Mouse (Mus musculus) T-helper 2 cell (primary cell): ENCODE measurements around the gene Olfr549.

ENCODE experiments used
- in situ Hi-C: fragments of 300-600 bp; cut with MboI, MseI; formaldehyde crosslinking; loops from one replicate; pipeline ENCODE4 v1.15.1; 2025; ENCODE audit warnings: high pct_unique_total_duplicates

The Olfr549 gene

DNA sequence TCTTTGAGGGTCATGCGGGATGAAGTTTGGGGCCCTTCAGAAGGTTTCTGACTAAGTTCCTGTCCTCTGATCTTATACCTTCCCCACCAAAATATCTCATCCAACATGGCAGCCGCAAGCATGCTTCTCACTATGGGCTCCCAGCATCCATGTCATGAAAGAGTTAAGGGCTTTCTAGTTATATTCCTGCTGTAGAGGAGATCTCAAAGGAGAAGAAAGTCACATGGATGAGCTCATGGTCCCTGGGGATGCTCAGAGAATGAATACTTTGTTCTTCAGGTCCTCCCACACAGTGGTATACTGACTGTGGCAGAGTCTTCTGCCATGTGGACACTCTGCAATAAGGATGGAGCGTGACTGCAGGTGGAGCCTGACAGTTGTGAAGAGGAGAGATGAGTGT, at the start of gene Olfr549:
TSS of gene Olfr549 (plus strand) at position 301 of the 400 bp plus-strand sequence.
- in situ Hi-C loops, result no loop called here

DNA sequence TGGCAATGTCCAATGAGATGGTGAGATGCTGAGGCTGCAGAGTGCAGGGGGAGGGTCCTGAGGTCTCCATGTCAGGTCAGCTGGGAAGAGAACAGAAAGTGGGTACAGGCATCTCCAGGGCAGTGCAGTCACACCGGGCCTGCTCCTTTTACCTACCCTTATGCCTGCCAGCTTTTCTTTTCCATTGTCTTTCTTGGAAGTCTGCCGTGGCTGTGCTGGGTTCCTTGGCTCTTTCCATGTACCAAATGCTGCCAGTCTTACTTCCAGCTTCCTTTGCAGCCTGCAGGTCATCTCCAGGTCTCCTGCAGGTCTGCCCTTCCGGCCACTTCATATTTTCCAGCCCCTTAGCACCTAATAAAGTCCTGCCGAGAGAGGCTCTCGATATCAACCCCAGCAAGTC, 47.7 kb upstream of the Olfr549 start:
- in situ Hi-C loops, result no loop called here

DNA sequence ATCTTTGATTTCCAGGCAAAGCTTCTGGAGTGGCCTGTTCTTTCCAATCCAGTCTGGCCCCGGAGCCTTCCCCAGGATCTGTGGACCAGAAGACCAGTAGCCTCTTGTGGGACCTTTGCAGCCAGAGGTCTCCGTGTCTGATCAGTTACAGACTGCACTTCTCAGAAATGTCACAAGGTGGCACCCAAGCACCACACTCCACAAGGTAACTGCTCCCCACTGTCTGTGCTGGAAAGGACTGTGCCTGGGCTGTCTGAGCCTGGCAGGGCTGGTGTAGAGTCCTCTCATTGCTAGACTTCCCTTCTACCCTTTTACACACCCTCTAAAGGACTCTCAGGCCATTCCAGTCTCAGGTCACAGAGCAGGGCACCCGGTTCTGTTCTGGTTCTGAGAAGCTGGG, 42.8 kb upstream of the Olfr549 start:
- in situ Hi-C loops, result loop anchor here (5.0 kb wide), 2 partner anchors 130 to 410 kb away; partner anchors contain the start of genes Olfr554 and Olfr571

DNA sequence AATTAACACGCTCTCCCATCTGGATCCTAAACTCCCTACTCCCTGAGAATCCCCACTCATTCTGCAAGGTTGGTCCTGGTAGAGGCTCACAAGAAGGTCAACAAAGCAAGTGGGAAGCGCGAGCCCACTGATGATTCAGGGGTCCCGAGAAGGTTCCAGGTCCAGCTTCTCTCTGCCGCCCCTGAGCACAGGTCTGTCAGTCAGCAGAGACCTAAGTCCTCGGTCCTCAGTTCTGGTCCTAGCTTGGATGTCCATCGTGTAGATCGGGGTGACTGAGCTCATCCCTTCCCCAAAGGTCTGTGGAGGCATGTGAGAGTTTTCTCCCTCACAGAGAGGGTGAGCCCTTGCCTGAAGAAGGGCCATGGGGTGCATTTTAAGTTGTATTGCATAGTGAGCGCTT, 41.6 kb upstream of the Olfr549 start:
- in situ Hi-C loops, result loop anchor here (5.0 kb wide), 2 partner anchors 129 to 409 kb away; partner anchors contain the start of genes Olfr554 and Olfr571

DNA sequence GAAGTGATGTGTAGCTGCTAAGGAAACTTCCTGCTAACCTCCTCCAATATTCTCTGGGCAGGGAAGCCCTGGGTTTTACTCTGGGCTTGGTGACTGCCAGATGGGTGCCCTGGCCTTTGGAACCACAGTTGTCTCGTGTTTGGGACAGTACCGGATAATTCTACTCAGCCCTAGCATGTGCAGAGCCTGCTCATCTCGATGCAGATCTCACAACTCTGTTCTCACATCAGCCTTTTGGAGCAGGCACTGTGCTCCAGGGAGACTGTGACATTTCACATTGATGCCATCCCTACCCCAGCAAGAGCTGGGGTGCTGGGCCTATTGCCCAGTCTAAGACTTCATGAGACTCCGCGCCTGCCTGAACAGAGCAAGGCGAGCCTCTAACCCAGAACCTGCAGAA, 41.0 kb upstream of the Olfr549 start:
- in situ Hi-C loops, result loop anchor here (5.0 kb wide), 2 partner anchors 129 to 409 kb away; partner anchors contain the start of genes Olfr554 and Olfr571

DNA sequence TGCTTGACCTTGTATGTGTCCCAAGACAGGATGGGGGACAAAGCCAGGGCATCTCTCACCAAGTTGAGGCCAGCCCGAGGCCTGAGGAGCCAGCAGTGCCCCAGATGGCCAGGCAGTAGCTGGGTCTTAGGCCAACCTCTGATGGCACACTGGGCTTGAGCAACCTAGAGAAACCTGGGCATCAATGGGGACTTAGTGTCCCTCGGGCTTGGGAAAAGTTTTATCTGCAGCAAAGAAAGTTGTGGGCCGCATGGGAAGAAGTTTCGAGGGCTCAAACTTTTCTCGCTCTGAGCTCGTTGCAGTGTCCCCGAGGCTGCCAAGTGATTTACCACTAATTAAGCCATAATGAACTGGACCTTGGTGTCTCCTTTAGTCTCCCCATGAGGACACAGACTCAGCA, 39.9 kb upstream of the Olfr549 start:
- in situ Hi-C loops, result loop anchor here (5.0 to 10.0 kb wide), 3 partner anchors 128 to 408 kb away; partner anchors contain the start of genes Olfr554, Olfr557 and Olfr571

DNA sequence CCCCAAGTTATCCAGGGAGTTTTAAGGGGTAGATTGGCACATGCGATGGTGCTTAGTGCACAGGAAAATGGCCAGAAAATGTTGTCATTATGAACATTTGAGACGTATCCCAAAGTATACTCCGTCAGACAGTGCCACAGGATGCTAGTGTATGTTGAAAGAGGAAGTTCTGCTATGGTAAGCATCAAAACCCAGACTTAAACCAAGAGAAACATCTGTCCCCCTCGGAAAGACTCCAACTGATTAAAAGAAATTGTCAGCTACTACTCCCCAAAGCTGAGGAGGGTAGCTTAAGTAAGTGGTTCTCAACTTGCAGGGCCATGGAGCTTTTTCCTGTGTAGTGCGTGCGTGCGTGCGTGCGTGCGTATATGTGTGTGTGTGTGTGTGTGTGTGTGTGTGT, 37.7 kb upstream of the Olfr549 start:
- in situ Hi-C loops, result loop anchor here (10.0 kb wide), 1 partner anchor 183 kb away; the partner anchor contains the start of gene Olfr557

DNA sequence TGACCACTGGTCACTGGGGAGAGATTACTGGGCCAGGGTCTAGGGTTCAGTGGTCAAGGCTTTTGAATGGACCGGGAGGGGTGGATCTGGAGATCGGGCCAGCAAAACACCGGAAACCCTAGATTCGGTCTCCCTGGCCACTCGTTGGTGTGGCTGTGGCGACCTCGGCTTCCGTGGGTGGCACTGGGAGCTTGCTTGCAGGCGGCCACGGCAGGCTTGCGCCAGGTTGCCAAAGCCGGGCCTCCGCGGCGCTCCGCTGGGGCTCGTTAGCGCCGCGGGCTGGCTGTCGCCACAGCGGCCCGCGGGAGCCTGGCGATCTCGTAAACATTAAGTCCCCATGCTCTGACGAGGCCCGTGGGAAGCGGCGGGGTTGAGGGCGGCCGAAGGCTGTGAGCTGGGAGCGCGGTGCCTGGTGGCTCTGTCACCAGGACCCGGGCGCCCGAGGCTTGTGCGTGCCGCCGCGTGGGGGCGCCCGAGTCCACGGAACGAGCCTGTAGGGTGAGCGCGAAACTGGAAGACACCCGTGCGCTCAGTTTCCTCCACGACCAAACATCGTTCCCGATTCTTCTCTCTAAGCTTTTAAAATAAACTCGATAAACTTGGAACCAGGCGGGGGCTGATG, 36.7 kb upstream of the Olfr549 start:
- in situ Hi-C loops, result loop anchor here (10.0 kb wide), 1 partner anchor 182 kb away; the partner anchor contains the start of gene Olfr557

DNA sequence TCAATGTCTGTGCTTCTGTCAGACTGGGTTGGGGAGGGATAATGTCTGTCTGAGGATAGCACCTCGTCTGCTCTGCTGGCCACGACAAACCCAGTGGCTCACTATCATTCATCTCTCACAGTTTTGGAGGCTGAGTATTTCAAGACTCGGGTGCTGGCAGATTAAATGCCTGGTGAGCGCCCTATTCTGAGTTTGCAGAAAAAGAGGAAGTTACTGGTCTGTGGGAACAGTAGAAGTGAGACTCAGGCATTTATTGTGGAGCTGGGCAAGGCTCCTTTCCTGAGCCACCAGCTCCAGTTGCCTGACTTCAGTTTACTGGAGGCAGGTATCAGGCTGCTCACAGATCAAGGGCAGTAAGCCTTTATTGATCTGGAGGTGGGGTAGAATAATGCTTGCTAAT, 35.5 kb upstream of the Olfr549 start:
- in situ Hi-C loops, result loop anchor here (10.0 kb wide), 1 partner anchor 181 kb away; the partner anchor contains the start of gene Olfr557

DNA sequence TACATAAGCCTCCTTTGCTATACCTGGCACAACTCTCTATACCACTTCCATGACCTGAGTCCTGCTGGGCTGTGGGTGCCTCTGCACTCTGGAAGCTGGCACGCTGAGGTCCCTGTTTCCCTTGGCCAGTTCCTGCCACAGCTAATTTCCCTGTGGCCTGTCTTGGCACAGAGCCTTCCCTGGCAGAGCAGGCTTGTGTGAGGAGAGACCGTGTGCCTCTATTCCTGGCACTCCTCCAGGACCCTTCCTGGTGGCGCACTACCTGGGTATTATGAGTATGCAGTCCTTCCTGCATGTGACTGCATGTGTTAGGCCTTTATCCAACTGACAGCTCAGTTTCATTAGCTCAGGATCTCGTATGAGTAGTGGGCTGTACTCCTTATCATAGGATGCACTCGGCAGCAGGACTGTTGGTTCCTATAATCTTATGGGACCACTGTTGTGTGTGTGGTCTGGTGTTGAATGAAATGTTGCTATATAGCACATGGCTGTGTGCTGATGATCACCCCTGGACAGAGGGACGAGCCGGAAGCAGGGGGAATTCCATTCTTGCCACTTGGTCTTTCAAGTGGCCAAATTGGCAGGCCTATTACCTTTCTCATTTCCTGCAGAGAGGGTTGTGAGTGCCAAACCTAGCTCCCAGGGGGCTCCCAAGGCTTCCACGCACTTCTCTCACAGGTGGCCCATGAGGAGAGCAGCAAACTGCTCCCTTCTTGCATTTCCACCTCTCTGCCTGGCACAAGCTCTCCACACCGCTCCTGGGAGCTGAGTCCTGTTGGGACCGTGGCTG, 33.2 kb upstream of the Olfr549 start:
- in situ Hi-C loops, result loop anchor here (10.0 kb wide), 1 partner anchor 178 kb away; the partner anchor contains the start of gene Olfr557

DNA sequence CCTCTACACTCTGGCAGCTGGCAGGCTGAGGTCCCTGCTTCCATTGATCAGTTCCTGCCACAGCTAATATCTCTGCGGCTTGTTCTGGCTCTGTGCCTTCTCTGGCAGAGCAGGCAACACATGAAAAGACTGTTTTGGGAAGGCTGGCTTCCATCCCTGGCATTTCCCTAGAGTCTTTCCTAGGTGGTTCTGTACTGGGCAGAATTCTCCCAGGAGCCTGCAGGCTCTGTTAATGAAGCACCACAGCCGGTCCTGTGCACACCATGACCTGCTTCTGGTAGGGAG, 32.7 kb upstream of the Olfr549 start:
- in situ Hi-C loops, result loop anchor here (10.0 kb wide), 1 partner anchor 178 kb away; the partner anchor contains the start of gene Olfr557

DNA sequence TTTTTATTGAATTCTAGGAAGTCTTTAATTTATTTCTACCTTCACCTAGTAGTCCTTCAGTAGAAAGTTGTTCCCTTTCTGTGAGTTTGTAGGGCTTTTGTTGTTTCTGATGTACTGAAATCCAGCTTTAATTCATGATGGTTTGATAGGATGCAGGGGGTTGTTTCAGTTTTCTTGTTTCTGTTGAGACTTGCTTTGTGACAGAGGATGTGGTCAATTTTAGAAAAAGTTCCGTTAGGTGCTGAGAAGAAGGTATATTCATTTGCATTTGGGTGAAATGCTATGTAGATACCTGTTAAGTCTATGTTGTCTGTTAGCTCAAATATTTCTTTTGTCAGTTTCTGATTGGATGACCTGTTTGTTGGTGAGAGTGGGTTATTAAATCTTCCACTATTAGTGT, 20.6 kb upstream of the Olfr549 start:
- in situ Hi-C loops, result no loop called here

DNA sequence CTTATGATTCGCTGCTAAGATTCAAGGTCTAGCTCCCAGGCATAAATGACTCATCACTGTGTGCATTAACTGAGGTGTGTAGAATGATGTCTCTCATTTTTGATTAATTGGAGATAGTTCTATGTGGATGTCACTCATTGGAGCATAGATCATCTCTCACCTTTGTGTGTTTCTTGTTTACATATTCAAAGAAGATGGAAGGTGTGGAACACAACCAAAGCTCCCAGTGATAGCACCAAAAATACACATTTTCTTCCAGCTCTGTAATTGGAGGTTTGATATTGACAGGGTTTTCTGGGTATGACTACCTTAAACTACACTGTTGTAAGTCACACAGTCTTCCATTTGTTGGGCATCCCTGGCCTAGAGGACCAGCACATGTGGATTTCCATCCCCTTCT, 15.2 kb upstream of the Olfr549 start, which contains the start of gene Olfr547:
TSS of gene Olfr547 (plus strand) at position 301 of the 400 bp plus-strand sequence.
- in situ Hi-C loops, result no loop called here

DNA sequence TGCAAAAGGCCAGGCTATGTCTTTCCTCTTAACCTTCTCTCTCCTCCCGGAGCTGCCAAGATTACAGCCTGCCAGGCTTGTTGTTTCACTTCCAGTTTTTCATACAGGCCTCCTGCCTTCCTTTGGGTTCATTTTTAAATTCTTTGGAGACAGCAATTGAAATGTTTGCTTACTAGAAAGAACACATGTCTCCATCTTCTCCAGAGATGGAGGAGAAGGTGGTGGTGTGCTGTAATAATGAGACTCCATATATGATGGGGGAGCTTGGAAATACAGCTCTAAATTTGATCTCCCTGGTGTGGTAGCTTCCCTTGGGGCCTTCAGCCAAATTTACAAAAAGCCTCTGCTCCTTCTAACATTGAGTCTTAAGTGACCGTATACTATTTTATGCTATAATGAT, 9.1 kb upstream of the Olfr549 start, which contains the start of gene Olfr548-ps1:
TSS of gene Olfr548-ps1 (plus strand) at position 301 of the 400 bp plus-strand sequence.
- in situ Hi-C loops, result no loop called here

DNA sequence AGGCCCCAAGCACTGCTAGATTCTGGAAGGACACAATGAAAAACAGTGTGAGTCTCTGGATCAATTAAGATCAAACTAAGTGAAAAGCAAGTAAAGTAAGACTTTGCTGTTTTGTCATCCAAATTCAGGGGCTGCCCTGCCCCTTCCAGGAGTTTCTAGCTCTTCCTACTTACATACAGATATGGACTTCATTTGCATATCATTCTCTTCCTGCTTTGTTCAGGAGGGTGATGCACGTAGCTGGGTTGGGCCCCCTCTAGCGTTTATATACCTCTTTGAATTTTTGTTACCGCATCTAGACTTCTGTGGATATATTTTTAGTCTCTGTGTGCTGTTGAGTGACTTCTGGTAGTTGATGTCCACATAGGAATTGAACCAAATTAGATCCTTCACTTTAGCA, 8.4 kb upstream of the Olfr549 start:
- in situ Hi-C loops, result no loop called here

DNA sequence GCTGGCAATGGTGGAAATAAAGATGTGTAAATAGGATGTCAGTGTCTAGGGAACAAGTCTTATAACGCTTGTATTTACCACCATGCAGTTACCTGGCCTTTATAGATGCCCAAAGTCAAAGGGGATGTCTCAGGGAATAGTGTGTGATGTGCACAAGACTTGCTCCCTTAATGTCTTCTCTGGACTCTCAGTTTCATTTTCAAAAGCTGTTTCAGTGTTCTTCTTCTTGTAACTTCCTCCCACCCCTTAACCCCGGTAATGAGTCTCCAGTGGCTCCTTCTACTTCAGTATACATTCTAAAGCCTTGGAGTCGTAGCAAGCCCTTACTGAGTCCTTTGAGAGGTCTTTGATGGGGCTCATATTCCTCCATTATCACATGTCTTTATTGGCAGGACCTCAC, 3.6 kb downstream of the Olfr549 start:
- in situ Hi-C loops, result no loop called here

DNA sequence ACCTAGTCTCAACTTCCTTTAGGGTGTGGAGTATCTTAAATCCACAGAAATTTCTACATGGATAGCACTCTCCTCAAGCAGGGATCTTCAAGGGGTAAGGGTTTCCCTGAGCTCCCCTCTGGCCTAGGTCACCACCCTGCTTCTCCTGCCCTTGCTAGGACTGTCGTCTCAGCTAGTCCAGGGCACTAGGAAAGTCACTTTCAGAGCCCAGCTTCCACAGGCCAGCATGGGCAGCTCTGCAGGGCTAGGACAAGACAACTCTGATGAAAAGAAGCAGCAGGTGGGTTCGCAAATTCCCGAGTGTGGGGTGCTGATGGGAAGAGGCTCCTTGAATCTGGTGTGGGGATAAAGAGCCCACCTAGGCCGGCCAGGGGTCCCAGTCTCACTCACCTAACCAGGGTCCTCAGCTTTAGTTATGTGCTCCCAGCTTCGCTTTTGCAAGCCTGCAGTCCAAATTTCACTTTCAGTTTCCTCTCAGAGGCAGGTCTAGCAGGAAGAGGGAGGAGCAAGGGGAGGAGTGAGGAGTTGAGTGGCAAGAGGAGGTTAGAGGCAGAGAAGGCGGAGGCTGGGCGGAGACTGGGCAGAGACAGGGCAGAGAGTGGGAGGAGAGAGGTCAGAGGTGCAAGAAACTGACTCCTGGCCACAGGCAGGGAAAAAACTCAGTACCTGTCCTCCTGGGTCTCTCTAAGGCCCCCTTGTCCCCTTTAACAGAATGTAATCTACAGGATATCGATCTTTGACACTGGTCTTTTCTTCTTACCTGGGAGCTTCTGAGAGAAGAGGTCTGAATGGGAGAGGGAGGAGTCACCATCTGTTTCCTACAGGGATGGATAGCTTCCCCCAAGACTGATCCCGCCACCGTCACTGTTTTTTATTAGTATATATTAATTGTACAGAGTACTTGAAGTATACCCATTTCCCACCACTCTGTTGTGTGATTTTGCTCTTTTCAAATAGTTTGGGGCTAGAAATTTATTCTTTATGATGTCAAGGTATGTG, 15.6 kb downstream of the Olfr549 start, which contains the start of gene Trim21:
TSS of gene Trim21 (minus strand) at position 488 of the 999 bp plus-strand sequence.
- in situ Hi-C loops, result loop anchor here (5.0 kb wide), 1 partner anchor 43 kb away; no protein-coding TSS in a partner anchor

DNA sequence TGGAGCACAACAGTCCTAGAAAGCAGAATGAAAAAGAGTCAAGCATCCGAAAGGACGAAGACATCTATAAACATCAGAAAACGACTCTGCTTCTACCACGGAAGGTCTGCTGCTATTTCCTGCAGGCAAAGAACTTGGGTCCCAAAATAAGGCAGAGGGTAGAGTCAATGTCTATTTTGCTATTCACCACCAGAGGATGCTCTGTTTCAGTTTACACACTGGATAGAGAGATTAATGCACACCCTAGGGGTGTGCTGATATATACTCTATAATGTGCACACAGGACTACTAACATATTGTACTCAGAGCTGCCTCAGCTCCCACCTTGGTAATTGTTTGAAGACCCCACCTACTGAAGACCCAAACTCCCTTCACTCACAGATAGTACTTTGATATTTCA, 16.5 kb downstream of the Olfr549 start:
- in situ Hi-C loops, result loop anchor here (5.0 kb wide), 1 partner anchor 44 kb away; no protein-coding TSS in a partner anchor

DNA sequence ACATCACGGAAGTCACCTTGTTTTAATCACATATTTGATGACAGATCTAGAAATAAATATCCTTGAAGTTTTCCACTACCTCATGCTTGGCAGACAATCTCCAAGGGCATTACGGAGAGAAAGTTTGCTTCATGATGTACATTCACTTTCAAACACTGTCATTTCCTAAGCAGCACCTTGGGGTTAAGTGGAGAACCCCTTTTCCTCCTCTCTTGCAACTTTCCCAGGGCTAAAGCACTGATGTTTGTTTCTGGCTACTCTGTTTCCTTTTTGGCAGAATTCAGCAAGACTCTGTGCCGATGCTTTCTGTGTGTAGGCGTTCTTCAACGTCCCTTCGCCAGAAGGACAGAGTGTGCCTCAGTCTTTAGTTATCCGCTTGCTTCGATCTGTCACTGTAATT, 21.5 kb downstream of the Olfr549 start, which contains the start of gene Olfr550:
TSS of gene Olfr550 (plus strand) at position 301 of the 400 bp plus-strand sequence.
- in situ Hi-C loops, result no loop called here

DNA sequence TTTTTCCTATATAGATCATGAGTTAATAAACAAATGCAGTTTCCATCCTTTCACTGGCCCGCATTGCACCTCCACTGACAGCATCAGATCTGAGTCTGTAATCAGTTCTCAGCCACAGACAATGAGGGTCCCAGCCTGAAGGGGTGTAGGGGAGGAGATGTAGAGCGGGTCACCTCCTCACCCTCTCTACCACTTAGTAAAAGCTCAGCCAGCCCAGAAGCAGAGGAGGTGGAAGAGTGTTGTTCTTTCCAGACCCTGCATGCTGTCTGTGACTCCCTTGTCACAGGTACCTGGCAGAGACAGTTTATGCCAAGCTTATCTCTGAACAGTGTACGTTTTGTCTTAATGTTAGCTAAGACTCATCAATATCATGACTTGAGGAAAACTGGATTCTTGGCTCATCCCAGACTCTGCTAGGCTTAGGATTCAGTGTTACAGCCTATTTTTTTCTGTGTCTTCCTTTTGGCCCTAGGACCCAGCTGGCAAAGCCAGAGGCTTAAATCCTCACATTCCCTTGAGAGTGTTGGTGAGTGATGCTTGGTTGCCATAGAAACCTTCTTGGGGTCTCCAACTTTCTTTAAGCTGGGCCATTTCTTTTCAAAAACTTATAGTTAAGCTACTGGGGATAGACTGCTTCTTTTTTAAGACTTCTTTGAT, 23.6 kb downstream of the Olfr549 start:
- in situ Hi-C loops, result no loop called here
